Mouse (Mus musculus) spleen, adult 2 months (tissue): ENCODE data around the gene Cnst. TPM values are rescaled to one million over a fixed set of nuclear protein-coding genes. Genes with fewer than 3 reads are reported as not detected.

Experiments used
- DNase-seq, 2 experiments: peaks; one replicate each; pipeline versions ENCODE4 v3.0.0 to v3.0.0-alpha.2; 2012 to 2021; ENCODE audit warnings: low spot score in 2 of 2, low read depth in 1 of 2
- H3K27ac ChIP-seq: fragments of 200-500 bp; 2 replicates; pipeline ENCODE4 v1.5.1; 2012; ENCODE audit warnings: low read length, inconsistent platforms; ENCODE audit not compliant: insufficient read depth
- H3K27me3 ChIP-seq: fragments of 200-500 bp; 2 replicates; pipeline ENCODE4 v1.6.1; 2012; ENCODE audit warnings: mild to moderate bottlenecking, moderate library complexity, low read length, inconsistent platforms; ENCODE audit not compliant: control insufficient read depth, insufficient read depth
- H3K36me3 ChIP-seq: fragments of 200-500 bp; 2 replicates; pipeline ENCODE4 v1.6.1; 2012; ENCODE audit warnings: mild to moderate bottlenecking, low read length, inconsistent platforms; ENCODE audit not compliant: control insufficient read depth, insufficient read depth
- H3K4me1 ChIP-seq: fragments of 200-500 bp; 2 replicates; pipeline ENCODE4 v1.6.1; 2011; ENCODE audit warnings: inconsistent platforms; ENCODE audit not compliant: control insufficient read depth, insufficient read depth, insufficient read length
- H3K4me3 ChIP-seq: fragments of 200-500 bp; 2 replicates; pipeline ENCODE4 v1.5.1; 2011; ENCODE audit warnings: mild to moderate bottlenecking, inconsistent platforms; ENCODE audit not compliant: insufficient read depth, insufficient read length; ENCODE audit errors: extremely low read depth
- CTCF ChIP-seq: fragments of 200-500 bp; IDR thresholded peaks from 2 replicates; pipeline ENCODE4 v1.5.1; 2011; ENCODE audit warnings: mild to moderate bottlenecking, inconsistent platforms; ENCODE audit not compliant: insufficient read depth, insufficient read length, insufficient replicate concordance; ENCODE audit errors: extremely low read depth
- POLR2A ChIP-seq: fragments of 200-500 bp; IDR thresholded peaks from 2 replicates; pipeline ENCODE4 v1.6.1; 2011; ENCODE audit warnings: low read depth, low read length, inconsistent platforms
- WGBS: fragments of 180-500 bp; shearing (Covaris S2); methylation state at CpG from one replicate; pipeline ENCODE4 v1.1.7; 2018; 5-methylcytosine and 5-hydroxymethylcytosine counted together
- polyA plus RNA-seq: library from polyadenylated mRNA; depleted of rRNA; stranded (reverse); fragments of >200 nt; gene quantifications from 2 replicates; pipeline ENCODE4 v1.2.3, GENCODE M21; 2012

The Cnst gene
- polyA plus RNA-seq, 1 experiment = 7.2 TPM

GRCm38 (mm10) chr1:179581422-179581821, 35.3 kb downstream of the Cnst start:
- TF ChIP-seq POLR2A (no peak), CTCF (no peak)
- Histone ChIP-seq H3K4me1 (no peaks in the 10 kb centered on the region; the same call in 1 of the 2 replicates), H3K36me3 (peaks cover 9% of the 10 kb centered on the region), H3K27me3 (no peaks in the 10 kb centered on the region), H3K4me3 (no peak overlapping the region), H3K27ac (no peak overlapping the region)
- 93% methylated on average over 10 of the region's 10 CpGs for WGBS
- DNase-seq = no peak

DNA sequence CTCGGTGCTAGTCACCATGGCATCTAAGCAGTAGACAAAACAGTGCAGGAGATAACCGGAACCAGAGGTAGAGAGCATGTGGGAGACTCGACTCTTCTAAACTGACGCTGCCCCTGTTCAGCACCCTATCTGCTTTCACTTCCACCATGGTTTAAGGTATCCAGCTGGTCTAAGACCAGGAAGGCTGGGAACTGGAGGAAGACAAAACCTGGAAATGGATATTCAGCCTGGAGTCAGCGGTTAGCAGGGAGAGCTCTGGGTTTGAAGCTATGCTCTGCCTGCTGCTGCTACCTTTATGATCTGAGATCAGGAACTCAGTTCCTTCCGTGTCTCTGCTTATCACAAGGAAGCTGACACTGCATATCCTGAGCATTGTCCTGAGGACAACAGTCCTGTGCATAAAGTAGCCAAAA, 35.9 kb downstream of the Cnst start:
- Histone ChIP-seq H3K27me3 (no peaks in the 10 kb centered on the region), H3K27ac (no peak overlapping the region), H3K4me1 (no peaks in the 10 kb centered on the region; the same call in none of the 2 replicates), H3K4me3 (no peak overlapping the region), H3K36me3 (peaks cover 9% of the 10 kb centered on the region)
- WGBS = 75% methylated on average over 6 of the region's 6 CpGs
- no peak for TF ChIP-seq CTCF
- TF ChIP-seq POLR2A = no peak
- DNase-seq = no peak

GRCm38 (mm10) chr1:179583090-179583489, 36.9 kb downstream of the Cnst start:
- no peaks in the 10 kb centered on the region; the same call in none of the 2 replicates for H3K4me1 ChIP-seq
- H3K36me3 ChIP-seq = peaks cover 9% of the 10 kb centered on the region
- no peaks in the 10 kb centered on the region for H3K27me3 ChIP-seq
- TF ChIP-seq POLR2A (no peak), CTCF (no peak)
- DNase-seq = no peak
- no peak overlapping the region for H3K27ac ChIP-seq
- H3K4me3 ChIP-seq = no peak overlapping the region
- 77% methylated on average over 3 of the region's 3 CpGs for WGBS

DNA sequence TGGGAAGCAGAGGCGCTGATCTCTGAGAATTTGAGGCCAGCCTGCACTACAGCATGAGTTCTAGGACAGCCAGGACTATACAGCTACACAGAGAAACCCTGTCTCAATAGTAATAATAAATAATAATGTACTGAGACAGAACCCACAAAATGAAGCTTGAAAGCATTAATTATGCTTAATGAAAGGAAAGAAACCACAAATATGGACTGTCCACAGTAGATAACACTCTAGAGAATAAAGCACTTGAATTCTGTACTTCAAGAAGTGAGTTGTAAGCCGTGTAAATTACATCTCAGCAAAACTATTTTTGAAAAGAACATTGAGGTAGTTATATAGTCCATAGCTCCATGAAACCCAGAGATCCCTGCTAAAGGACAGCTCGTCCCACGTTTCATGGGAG, 38.0 kb downstream of the Cnst start:
- H3K4me1 ChIP-seq = no peaks in the 10 kb centered on the region; the same call in none of the 2 replicates
- 90% methylated on average over 4 of the region's 4 CpGs for WGBS
- no peak overlapping the region for H3K27ac ChIP-seq
- no peak overlapping the region for H3K4me3 ChIP-seq
- peaks cover 9% of the 10 kb centered on the region for H3K36me3 ChIP-seq
- DNase-seq = no peak
- H3K27me3 ChIP-seq = no peaks in the 10 kb centered on the region
- TF ChIP-seq CTCF (no peak), POLR2A (no peak)

DNA sequence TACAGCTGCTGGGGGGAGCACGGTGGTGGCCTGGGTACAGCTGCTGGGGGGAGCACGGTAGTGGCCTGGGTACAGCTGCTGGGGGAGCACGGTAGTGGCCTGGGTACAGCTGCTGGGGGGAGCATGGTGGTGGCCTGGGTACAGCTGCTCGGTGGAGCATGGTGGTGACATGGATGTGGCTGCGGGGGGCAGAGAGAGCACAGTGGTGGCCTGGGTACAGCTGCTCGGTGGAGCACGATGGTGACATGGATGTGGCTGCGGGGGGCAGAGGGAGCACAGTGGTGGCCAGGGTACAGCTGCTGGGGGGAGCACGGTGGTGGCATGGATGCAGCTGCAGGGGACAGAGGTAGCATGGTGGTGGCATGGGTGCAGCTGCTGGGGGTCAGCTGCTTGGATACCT, 39.5 kb downstream of the Cnst start:
- no peak for DNase-seq
- no peak overlapping the region for H3K4me3 ChIP-seq

GRCm38 (mm10) chr1:179586430-179587095, 40.4 kb downstream of the Cnst start:
- TF ChIP-seq CTCF (no peak), POLR2A (no peak)
- H3K27me3 ChIP-seq = no peaks in the 10 kb centered on the region
- 91% methylated on average over 3 of the region's 3 CpGs for WGBS
- H3K27ac ChIP-seq = no peak overlapping the region
- H3K4me3 ChIP-seq = no peak overlapping the region
- no peak for DNase-seq
- H3K4me1 ChIP-seq = no peaks in the 10 kb centered on the region; the same call in none of the 2 replicates
- H3K36me3 ChIP-seq = no peaks in the 10 kb centered on the region

More for the DNA sequence above, 39.5 kb downstream of the Cnst start:
- Histone ChIP-seq H3K27me3 (no peaks in the 10 kb centered on the region), H3K27ac (no peak overlapping the region), H3K4me1 (no peaks in the 10 kb centered on the region; the same call in none of the 2 replicates), H3K36me3 (peaks cover 4% of the 10 kb centered on the region; the same call in 1 of the 2 replicates)
- 90% methylated on average over 9 of the region's 9 CpGs for WGBS
- TF ChIP-seq CTCF (no peak), POLR2A (no peak)

DNA sequence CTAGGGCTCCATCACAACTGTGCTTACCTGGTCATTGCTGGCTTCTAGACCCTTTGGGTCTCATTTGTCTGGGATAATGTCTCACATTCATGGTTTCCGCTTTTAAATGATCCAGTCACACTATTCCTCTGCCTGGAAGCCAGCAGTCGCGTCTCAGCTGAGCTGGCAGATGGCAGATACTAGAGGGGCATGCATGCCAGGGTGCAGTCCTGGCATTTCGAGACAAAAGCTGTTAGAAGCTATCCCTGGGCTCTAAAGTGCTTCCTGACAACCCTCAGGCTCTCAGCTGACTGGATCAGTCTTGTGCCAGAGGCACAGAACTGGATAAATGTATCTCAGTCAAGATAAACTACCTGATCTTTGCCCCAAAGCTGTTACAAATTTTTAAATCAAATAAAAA, 42.1 kb downstream of the Cnst start:
- DNase-seq = no peak
- Histone ChIP-seq H3K36me3 (no peaks in the 10 kb centered on the region; the same call in 1 of the 2 replicates), H3K27me3 (no peaks in the 10 kb centered on the region), H3K27ac (no peak overlapping the region), H3K4me1 (no peaks in the 10 kb centered on the region; the same call in none of the 2 replicates), H3K4me3 (no peak overlapping the region)
- TF ChIP-seq POLR2A (no peak), CTCF (no peak)
- WGBS = 91% methylated on average over 4 of the region's 4 CpGs
